Mouse (Mus musculus): ENCODE measurements around the gene Ugt2b37. TPM values are rescaled to one million over a fixed set of nuclear protein-coding genes. Genes with fewer than 3 reads are reported as not detected.
"Not testable (repeated sequence)": the region's sequence is repeated elsewhere in the genome, so short reads cannot be mapped to it uniquely, and the experiment has no call there.

Gene Ugt2b37
- not detected for polyA plus RNA-seq (2017; shearing (Covaris generic))

DNA sequence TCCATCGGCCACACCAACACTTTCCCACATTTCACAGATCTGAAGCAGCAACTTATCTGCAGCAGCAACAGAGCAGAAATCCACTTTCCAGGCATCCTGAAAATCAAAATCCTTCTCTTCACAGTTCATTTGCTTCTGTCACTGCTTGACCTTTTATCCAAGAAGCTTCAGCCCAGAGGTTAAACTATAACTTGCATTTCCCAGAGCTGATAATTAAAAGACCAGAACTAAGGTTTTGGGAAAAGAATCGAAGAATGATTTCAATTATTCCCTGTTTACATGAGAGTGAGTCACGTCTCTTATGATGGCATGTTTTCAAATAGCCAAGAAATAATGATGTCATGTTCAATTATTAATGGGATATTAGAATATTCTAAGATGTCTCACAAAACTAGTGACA is at the start of gene Ugt2b37:
TSS of gene Ugt2b37 (minus strand) at position 129 of the 400 bp plus-strand sequence.
- ATAC-seq = not testable (repeated sequence)

GRCm38 (mm10) chr5:87286180-87286579 is 31.6 kb upstream of the Ugt2b37 start:
- not testable (repeated sequence) for ATAC-seq

- not testable (repeated sequence) for ATAC-seq
These were observed 21.4 kb upstream of the Ugt2b37 start for GRCm38 (mm10) chr5:87275986-87276385.

GRCm38 (mm10) chr5:87275581-87275980 is 21.0 kb upstream of the Ugt2b37 start:
- ATAC-seq = no peak

- ATAC-seq = no peak
These were observed 1.2 kb upstream of the Ugt2b37 start for GRCm38 (mm10) chr5:87255831-87256230.

DNA sequence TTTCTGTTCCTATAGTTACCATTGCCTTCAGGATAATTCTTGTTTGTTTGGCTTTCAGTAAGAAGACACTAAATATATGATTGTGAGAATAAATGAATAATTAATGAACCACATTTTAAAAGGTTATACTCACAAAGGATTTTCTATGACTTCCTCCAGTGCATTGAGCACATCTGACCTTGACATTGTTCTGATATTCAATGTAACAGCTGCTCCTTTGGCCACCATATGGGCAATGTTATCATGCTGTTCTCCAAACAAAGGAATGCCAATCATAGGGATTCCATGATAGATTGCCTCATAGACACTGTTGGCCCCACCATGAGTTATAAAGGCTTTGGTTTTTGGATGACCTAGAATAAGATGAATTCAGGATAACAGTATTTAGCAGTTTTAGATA is 12.5 kb downstream of the Ugt2b37 start:
- ATAC-seq = not testable (repeated sequence)

DNA sequence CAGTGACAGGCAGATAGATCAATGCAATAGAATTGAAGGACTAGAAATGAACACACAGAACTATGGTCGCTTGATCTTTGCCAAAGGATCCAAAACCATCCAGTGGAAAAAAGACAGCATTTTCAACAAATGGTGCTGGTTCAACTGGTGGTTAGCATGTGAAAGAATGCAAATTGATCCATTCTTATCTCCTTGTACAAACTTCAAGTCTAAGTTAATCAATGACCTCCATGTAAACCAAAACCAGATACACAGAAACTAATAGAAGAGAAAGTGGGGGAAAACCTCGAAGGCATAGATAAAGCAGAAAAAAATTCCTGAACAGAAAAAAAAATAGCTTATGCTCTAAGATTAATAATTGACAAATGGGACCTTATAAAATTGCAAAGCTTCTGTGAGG is 58.2 kb downstream of the Ugt2b37 start:
- ATAC-seq = not testable (repeated sequence)

Other genes starting within 250 kb of the Ugt2b37 start
- not detected for gene Ugt2b36, start 162.2 kb downstream of the Ugt2b37 start, polyA plus RNA-seq (2017; shearing (Covaris generic))
- gene Ugt2b5, start 114.5 kb downstream of the Ugt2b37 start, polyA plus RNA-seq (2017; shearing (Covaris generic)) = not detected
- gene Ugt2a3, start 82.4 kb upstream of the Ugt2b37 start, polyA plus RNA-seq (2017; shearing (Covaris generic)) = not detected
- gene Ugt2b38, start 169.4 kb upstream of the Ugt2b37 start, polyA plus RNA-seq (2017; shearing (Covaris generic)) = not detected
- gene Ugt2a2, start 227.5 kb upstream of the Ugt2b37 start, polyA plus RNA-seq (2017; shearing (Covaris generic)) = not detected
- not detected for gene Gm43638, start 232.0 kb upstream of the Ugt2b37 start, polyA plus RNA-seq (2017; shearing (Covaris generic))
- gene Ugt2a1, start 236.1 kb upstream of the Ugt2b37 start, polyA plus RNA-seq (2017; shearing (Covaris generic)) = not detected

Data from inflammation-experienced regulatory T-cells, adult 6 months (primary cell).